Mouse (Mus musculus) C2C12 (cell line): ENCODE results near the gene Add1.

ENCODE experiments used
- CEBPB ChIP-seq: IDR thresholded peaks from one replicate; pipeline ENCODE4 v1.6.1; 2011; ENCODE audit warnings: low read depth, mild to moderate bottlenecking, control low read depth, moderate library complexity
- CTCF ChIP-seq: IDR thresholded peaks from one replicate; pipeline ENCODE4 v1.5.1; 2011; ENCODE audit not compliant: control insufficient read depth, insufficient read depth, insufficient read length

GRCm38 (mm10) chr5:34551821-34552220, 21.6 kb upstream of the Add1 start:
- TF ChIP-seq CTCF (no peak), CEBPB (no peak)
